Mouse (Mus musculus) lung, adult 18-20 months (tissue): Measurements from ENCODE around the gene Dgkh.
A peak's percentile ranks its signal among the peaks of the same experiment; 100 is the strongest.

Experiments used
- DNase-seq, 2 experiments: peaks; one replicate each; pipeline ENCODE4 v3.0.0; 2022; ENCODE audit warnings: mixed read lengths in 2 of 2

The Dgkh gene

GRCm38 (mm10) chr14:78716035-78716434, 16.5 kb downstream of the Dgkh start:
- no peak for DNase-seq

- DNase-seq, result peak; percentile 25 to 48
Measured at GRCm38 (mm10) chr14:78712565-78713148, 19.9 kb downstream of the Dgkh start.

- no peak for DNase-seq
Measured at GRCm38 (mm10) chr14:78710647-78711046, 21.9 kb downstream of the Dgkh start.

GRCm38 (mm10) chr14:78705616-78706015, 27.0 kb downstream of the Dgkh start:
- DNase-seq, result no peak

- DNase-seq, result no peak
Measured at GRCm38 (mm10) chr14:78703989-78704388, 28.6 kb downstream of the Dgkh start.

GRCm38 (mm10) chr14:78703361-78703760, 29.2 kb downstream of the Dgkh start:
- DNase-seq, result no peak

- no peak for DNase-seq
Measured at GRCm38 (mm10) chr14:78702048-78702447, 30.5 kb downstream of the Dgkh start.

GRCm38 (mm10) chr14:78701501-78701900, 31.1 kb downstream of the Dgkh start:
- no peak for DNase-seq

GRCm38 (mm10) chr14:78701087-78701486, 31.5 kb downstream of the Dgkh start:
- no peak for DNase-seq

- no peak for DNase-seq
Measured at GRCm38 (mm10) chr14:78699634-78700033, 32.9 kb downstream of the Dgkh start.

- DNase-seq, result no peak
Measured at GRCm38 (mm10) chr14:78699196-78699595, 33.4 kb downstream of the Dgkh start.

GRCm38 (mm10) chr14:78694121-78694520, 38.5 kb downstream of the Dgkh start:
- DNase-seq, result no peak

- no peak for DNase-seq
Measured at GRCm38 (mm10) chr14:78692602-78693001, 40.0 kb downstream of the Dgkh start.

- peak; percentile 24 to 49 for DNase-seq
Measured at GRCm38 (mm10) chr14:78691926-78692487, 40.6 kb downstream of the Dgkh start.

- no peak for DNase-seq
Measured at GRCm38 (mm10) chr14:78690883-78691282, 41.7 kb downstream of the Dgkh start.

GRCm38 (mm10) chr14:78690387-78690786, 42.2 kb downstream of the Dgkh start:
- no peak for DNase-seq

- no peak for DNase-seq
Measured at GRCm38 (mm10) chr14:78689950-78690349, 42.6 kb downstream of the Dgkh start.

GRCm38 (mm10) chr14:78687716-78688115, 44.9 kb downstream of the Dgkh start:
- peak in 1 of 2 experiments; percentile 50 for DNase-seq

- DNase-seq, result no peak
Measured at GRCm38 (mm10) chr14:78686701-78687100, 45.9 kb downstream of the Dgkh start.

GRCm38 (mm10) chr14:78684171-78684570, 48.4 kb downstream of the Dgkh start:
- peak in 1 of 2 experiments; percentile 58 for DNase-seq

- DNase-seq, result peak in 1 of 2 experiments; percentile 32
Measured at GRCm38 (mm10) chr14:78678981-78679380, 53.6 kb downstream of the Dgkh start.

GRCm38 (mm10) chr14:78677852-78678588, 54.6 kb downstream of the Dgkh start:
- DNase-seq, result no peak

GRCm38 (mm10) chr14:78676457-78676856, 56.1 kb downstream of the Dgkh start:
- no peak for DNase-seq

- no peak for DNase-seq
Measured at GRCm38 (mm10) chr14:78674606-78675005, 58.0 kb downstream of the Dgkh start.
